Mouse (Mus musculus) effector memory CD4-positive, alpha-beta T cell, adult 7 months (primary cell): ENCODE results near the gene Gm49387. TPM values are rescaled to one million over a fixed set of nuclear protein-coding genes. Genes with fewer than 3 reads are reported as not detected.

ENCODE experiments used
- polyA plus RNA-seq: library from polyadenylated mRNA; unstranded; fragments of 100-300 nt; shearing (Covaris generic); gene quantifications from one replicate; pipeline ENCODE4 v1.2.1, GENCODE M21; 2017

The Gm49387 gene
- polyA plus RNA-seq: not detected

GRCm38 (mm10) chr14:31640346-31640889 is at the start of gene Gm49387:
TSS of gene Gm49387 (minus strand) at chr14:31640878.

GRCm38 (mm10) chr14:31640890-31641505 is 320 bp upstream of the Gm49387 start, which contains the start of the genes Btd and Hacl1:
TSS of gene Btd (plus strand) at chr14:31641028.
TSS of gene Hacl1 (minus strand) at chr14:31641286.

GRCm38 (mm10) chr14:31591243-31591642 is 49.4 kb downstream of the Gm49387 start, which contains the start of gene Colq:
TSS of gene Colq (minus strand) at chr14:31591343.

Other genes with a start within 250 kb of the Gm49387 start
- 55.8 TPM for gene Sh3bp5, start 204.8 kb downstream of the Gm49387 start, polyA plus RNA-seq
- 24.3 TPM for gene Eaf1, start 146.5 kb downstream of the Gm49387 start, polyA plus RNA-seq
- gene Mettl6, start 145.8 kb downstream of the Gm49387 start, polyA plus RNA-seq: 22.9 TPM
- 0.35 TPM for gene Colq, start 49.5 kb downstream of the Gm49387 start, polyA plus RNA-seq
- gene Btd, start 150 bp upstream of the Gm49387 start, polyA plus RNA-seq: 14.9 TPM
- gene Hacl1, start 408 bp upstream of the Gm49387 start, polyA plus RNA-seq: 10.0 TPM
- gene Ankrd28, start 189.8 kb upstream of the Gm49387 start, polyA plus RNA-seq: 18.6 TPM